Mouse (Mus musculus): Measurements from ENCODE around the gene Traf3.

DNA sequence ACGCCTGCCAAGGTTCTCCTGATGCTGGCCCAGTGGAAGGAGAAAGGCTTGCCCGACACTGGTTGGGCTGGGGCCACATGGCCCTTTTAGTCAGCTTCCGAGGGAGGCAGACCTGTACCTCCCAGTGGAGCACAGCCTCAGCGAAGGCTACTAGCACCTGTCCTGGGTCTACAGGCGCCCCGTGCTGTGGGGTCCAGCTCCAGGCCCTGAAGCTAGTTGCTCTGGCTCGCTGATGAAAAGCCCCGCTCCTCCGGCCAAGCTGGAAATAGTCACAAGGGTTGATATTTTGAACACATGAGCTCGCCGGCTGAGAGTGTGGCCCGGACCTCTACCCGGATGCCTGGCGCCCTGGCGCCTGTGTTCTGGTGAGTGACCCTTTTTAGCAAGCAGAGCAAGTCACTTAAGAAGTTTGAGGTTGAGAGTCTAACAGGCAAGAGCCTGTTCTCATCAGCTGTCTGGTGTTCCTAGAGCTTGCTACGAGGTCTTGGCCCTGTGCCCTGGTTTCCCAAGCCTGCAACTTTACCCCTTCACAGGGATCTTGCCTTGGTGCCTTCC is 22.6 kb upstream of the Traf3 start:
- TF ChIP-seq TAL1 (IDR thresholded peaks at IDR 0.05; ENCODE audit: low read length) (no peak), GATA1 (IDR thresholded peaks at IDR 0.05; ENCODE audit: low read length) (no peak)

Data from erythroblast, embryonic 14.5 days (primary cell).